9 mouse cellular contexts compared by ENCODE assay signal in genomic region chr5:31137658-31138057, GRCm38 (mm10). TPM values are rescaled to one million over a fixed set of nuclear protein-coding genes. Genes with fewer than 3 reads are reported as not detected.
A peak's percentile ranks its signal among the peaks of the same experiment; 100 is the strongest.
DNase-seq lines count a peak whose midpoint lies in the region; ATAC-seq lines count a peak whose summit lies in the region.
"Had no signal": no experiment of that assay in that cellular context is flagged by ENCODE, and none has a peak within 500 bp of the region (broad histone marks: within the 10 kb centered on the region; RNA-seq: fewer than 3 reads in every experiment).

No protein-coding gene starts in this region.

- H3K4me1 ChIP-seq in heart, embryonic 14.5 days (ENCODE audit: control insufficient read depth in 2 of 2, insufficient read depth in 2 of 2, low read length in 2 of 2), result peaks cover 15 to 21% of the 10 kb centered on the region in 2 experiments; a peak in 3 of 4 replicates
- peaks cover 30% of the 10 kb centered on the region for H3K4me1 ChIP-seq in hindbrain, embryonic 10.5 days (replicated peaks)
- H3K4me1 ChIP-seq in midbrain, embryonic 14.5 days (ENCODE audit: control insufficient read depth, insufficient read depth, low read length), result 0 out of 2 replicates have a peak, but pooled peaks cover 2% of the 10 kb centered on the region

- peak overlapping the region; percentile 32 to 36 for H3K4me3 ChIP-seq in heart, embryonic 14.5 days (ENCODE audit: control insufficient read depth in 1 of 2, insufficient read depth in 1 of 2, low read depth in 1 of 2, low read length in 2 of 2)
- peak overlapping the region; percentile 47 for H3K4me3 ChIP-seq in hindbrain, embryonic 10.5 days
- H3K4me3 ChIP-seq in midbrain, embryonic 14.5 days (replicated peaks; ENCODE audit: low read depth, low read length), result peak overlapping the region; percentile 26

- peak overlapping the region; percentile 60 for H3K4me2 ChIP-seq in heart, embryonic 14.5 days (ENCODE audit: low read length)
- H3K4me2 ChIP-seq in midbrain, embryonic 14.5 days (ENCODE audit: low read length), result peak overlapping the region; percentile 50

- no peak for DNase-seq in heart, adult 9 months (ENCODE audit: low spot score in 2 of 2)
- DNase-seq in ZHBTc4 (ENCODE audit: low read depth, low spot score), result peak; percentile 40
- peak; percentile 35 for DNase-seq in hindbrain, embryonic 10.5 days (ENCODE audit: low spot score)
- no peak for DNase-seq in midbrain, embryonic 14.5 days
- DNase-seq in gastrocnemius, adult 18-20 months (ENCODE audit: low spot score), result no peak
- DNase-seq in adrenal gland, postnatal 14 days, result no peak

- H3K36me3 ChIP-seq in heart, embryonic 14.5 days (ENCODE audit: control insufficient read depth, insufficient read depth, low read length), result peaks cover 10% of the 10 kb centered on the region
- H3K36me3 ChIP-seq in hindbrain, embryonic 10.5 days, result peaks cover 11% of the 10 kb centered on the region
- no peaks in the 10 kb centered on the region; the same call in 1 of the 2 replicates for H3K36me3 ChIP-seq in midbrain, embryonic 14.5 days (ENCODE audit: control insufficient read depth, insufficient read depth, low read length)

- ATAC-seq in heart, embryonic 14.5 days (ENCODE audit: insufficient number of reproducible peaks, insufficient read depth, low FRiP score, low read depth), result no peak
- ATAC-seq in midbrain, embryonic 14.5 days (ENCODE audit: low FRiP score, low TSS enrichment), result no peak
- no peak for ATAC-seq in CD4-positive, CD25-positive, alpha-beta regulatory T cell, adult 4 months

- H3K27ac ChIP-seq in heart, embryonic 14.5 days (replicated peaks in 1 of 2; ENCODE audit: control insufficient read depth in 1 of 2, insufficient read depth in 1 of 2, low read depth in 2 of 2, low read length in 2 of 2), result no peak overlapping the region
- H3K27ac ChIP-seq in hindbrain, embryonic 10.5 days, result no peak overlapping the region
- no peak overlapping the region for H3K27ac ChIP-seq in midbrain, embryonic 14.5 days (replicated peaks; ENCODE audit: low read depth, low read length)

- H3K9ac ChIP-seq in heart, embryonic 14.5 days (ENCODE audit: low read length), result no peak overlapping the region
- H3K9ac ChIP-seq in midbrain, embryonic 14.5 days (replicated peaks; ENCODE audit: low read length), result no peak overlapping the region

- H3K27me3 ChIP-seq in heart, embryonic 14.5 days (ENCODE audit: control insufficient read depth, insufficient read depth, low read length), result peaks cover 59% of the 10 kb centered on the region
- H3K27me3 ChIP-seq in hindbrain, embryonic 10.5 days (ENCODE audit: insufficient read depth, poor library complexity, severe bottlenecking), result peaks cover 70% of the 10 kb centered on the region
- H3K27me3 ChIP-seq in midbrain, embryonic 14.5 days (ENCODE audit: control insufficient read depth, insufficient read depth, low read length), result peaks cover 45% of the 10 kb centered on the region

- 2% methylated on average over 13 of the region's 13 CpGs for WGBS in heart, embryonic 14.5 days
- under 1% methylated on average over 13 of the region's 13 CpGs for WGBS in hindbrain, embryonic 10.5 days
- WGBS in midbrain, embryonic 14.5 days, result 1% methylated on average over 13 of the region's 13 CpGs

- no peaks in the 10 kb centered on the region for H3K9me3 ChIP-seq in heart, embryonic 14.5 days (ENCODE audit: control insufficient read depth, low read length)
- no peaks in the 10 kb centered on the region for H3K9me3 ChIP-seq in hindbrain, embryonic 10.5 days
- H3K9me3 ChIP-seq in midbrain, embryonic 14.5 days (ENCODE audit: control insufficient read depth, low read length), result no peaks in the 10 kb centered on the region

RNA-seq across cellular contexts. Expression of gene Ucn, which starts 1.0 kb away (rescaled TPM):
- not detected in 2 replicates for polyA plus RNA-seq in heart, embryonic 14.5 days (2014; fragmentation: Nextera tagmentation; extraction: Ambion mirVana)
- not detected in 2 replicates for polyA plus RNA-seq in hindbrain, embryonic 10.5 days (2016; fragmentation: Nextera tagmentation; extraction: Ambion mirVana)
- polyA plus RNA-seq in midbrain, embryonic 14.5 days (2014; fragmentation: Nextera tagmentation; extraction: Ambion mirVana), result not detected in 2 replicates
- not detected for polyA plus RNA-seq in CD4-positive, CD25-positive, alpha-beta regulatory T cell, adult 4 months (2017; shearing (Covaris generic))
- total RNA-seq in gastrocnemius, adult 18-20 months (2021), result not detected
- not detected in 2 replicates for total RNA-seq in adrenal gland, postnatal 14 days (2021)
- total RNA-seq: layer of hippocampus, postnatal 10 days had no signal

RNA-seq across cellular contexts. Expression of gene Mpv17, which starts 16.4 kb away (rescaled TPM):
- polyA plus RNA-seq in heart, embryonic 14.5 days (2014; fragmentation: Nextera tagmentation; extraction: Ambion mirVana), result 98.9 and 111 TPM in 2 replicates
- polyA plus RNA-seq in hindbrain, embryonic 10.5 days (2016; fragmentation: Nextera tagmentation; extraction: Ambion mirVana), result 59.2 and 60.7 TPM in 2 replicates
- polyA plus RNA-seq in midbrain, embryonic 14.5 days (2014; fragmentation: Nextera tagmentation; extraction: Ambion mirVana), result 49.0 and 49.9 TPM in 2 replicates
- 10 to 100 TPM; 64.4 to 66.7 TPM for polyA plus RNA-seq in CD4-positive, CD25-positive, alpha-beta regulatory T cell, adult 4 months (2017; shearing (Covaris generic))
- total RNA-seq in gastrocnemius, adult 18-20 months (2021), result 10 to 100 TPM; 18.8 to 22.0 TPM
- total RNA-seq in adrenal gland, postnatal 14 days (2021), result 41.7 and 46.4 TPM in 2 replicates

RNA-seq across cellular contexts. Expression of gene Trim54, which starts 21.1 kb away (rescaled TPM):
- 7.0 and 9.3 TPM in 2 replicates for polyA plus RNA-seq in heart, embryonic 14.5 days (2014; fragmentation: Nextera tagmentation; extraction: Ambion mirVana)
- not detected in 2 replicates for polyA plus RNA-seq in hindbrain, embryonic 10.5 days (2016; fragmentation: Nextera tagmentation; extraction: Ambion mirVana)
- not detected in 2 replicates for polyA plus RNA-seq in midbrain, embryonic 14.5 days (2014; fragmentation: Nextera tagmentation; extraction: Ambion mirVana)
- polyA plus RNA-seq in CD4-positive, CD25-positive, alpha-beta regulatory T cell, adult 4 months (2017; shearing (Covaris generic)), result not detected
- total RNA-seq in gastrocnemius, adult 18-20 months (2021), result 100 to 1,000 TPM; 438 to 512 TPM
- total RNA-seq in adrenal gland, postnatal 14 days (2021), result not detected in 2 replicates
- total RNA-seq: layer of hippocampus, postnatal 10 days had no signal

RNA-seq across cellular contexts. Expression of gene Slc30a3, which starts 29.6 kb away (rescaled TPM):
- 0.26 and 0.43 TPM in 2 replicates for polyA plus RNA-seq in heart, embryonic 14.5 days (2014; fragmentation: Nextera tagmentation; extraction: Ambion mirVana)
- 2.1 and 9.3 TPM in 2 replicates for polyA plus RNA-seq in hindbrain, embryonic 10.5 days (2016; fragmentation: Nextera tagmentation; extraction: Ambion mirVana)
- 19.8 and 20.0 TPM in 2 replicates for polyA plus RNA-seq in midbrain, embryonic 14.5 days (2014; fragmentation: Nextera tagmentation; extraction: Ambion mirVana)
- polyA plus RNA-seq in CD4-positive, CD25-positive, alpha-beta regulatory T cell, adult 4 months (2017; shearing (Covaris generic)), result not detected
- total RNA-seq in gastrocnemius, adult 18-20 months (2021), result under 1 TPM in 1 of 2 experiments, not detected in 1; 0.09 TPM
- total RNA-seq in adrenal gland, postnatal 14 days (2021), result 0.49 and 0.74 TPM in 2 replicates

RNA-seq across cellular contexts. Expression of gene Dnajc5g, which starts 31.6 kb away (rescaled TPM):
- not detected in 2 replicates for polyA plus RNA-seq in heart, embryonic 14.5 days (2014; fragmentation: Nextera tagmentation; extraction: Ambion mirVana)
- not detected in 2 replicates for polyA plus RNA-seq in hindbrain, embryonic 10.5 days (2016; fragmentation: Nextera tagmentation; extraction: Ambion mirVana)
- not detected in 2 replicates for polyA plus RNA-seq in midbrain, embryonic 14.5 days (2014; fragmentation: Nextera tagmentation; extraction: Ambion mirVana)
- not detected for polyA plus RNA-seq in CD4-positive, CD25-positive, alpha-beta regulatory T cell, adult 4 months (2017; shearing (Covaris generic))
- total RNA-seq in gastrocnemius, adult 18-20 months (2021), result not detected
- not detected in 2 replicates for total RNA-seq in adrenal gland, postnatal 14 days (2021)
- total RNA-seq: layer of hippocampus, postnatal 10 days had no signal

Comparison
In these comparisons a context has a peak if more than half of its experiments do, and no peak if none do; other contexts are left out.
1. DNase-seq: peak in ZHBTc4 (single experiment) and hindbrain, embryonic 10.5 days (single experiment); none in heart, adult 9 months (0 of 2), midbrain, embryonic 14.5 days (single experiment), gastrocnemius, adult 18-20 months (single experiment) and adrenal gland, postnatal 14 days (single experiment).
2. Peak in every context shown above with its lines, with median percentiles within 50 percentile points of each other: H3K4me3 ChIP-seq.